Mouse (Mus musculus) thymus, postnatal 36 days (tissue): Measurements from ENCODE around the gene Hepacam.

Source experiments
- DNase-seq, 2 experiments: peaks; one replicate each; pipeline ENCODE4 v3.0.0; 2022; ENCODE audit warnings: mixed read lengths in 2 of 2

Hepacam gene

GRCm38 (mm10) chr9:37384284-37385182 lies 17.4 kb downstream of the Hepacam start:
- DNase-seq, result no peak

- DNase-seq, result no peak
These were observed 23.7 kb downstream of the Hepacam start for GRCm38 (mm10) chr9:37390891-37391290.

GRCm38 (mm10) chr9:37392071-37392470 lies 24.9 kb downstream of the Hepacam start:
- DNase-seq, result no peak

GRCm38 (mm10) chr9:37393482-37394131 lies 26.5 kb downstream of the Hepacam start:
- DNase-seq, result no peak

GRCm38 (mm10) chr9:37400585-37400984 lies 33.4 kb downstream of the Hepacam start:
- DNase-seq, result no peak

- no peak for DNase-seq
These were observed 34.7 kb downstream of the Hepacam start, which contains the start of gene Robo4 for GRCm38 (mm10) chr9:37401802-37402201. Robo4 (plus strand) TSS chr9:37401897.

- DNase-seq, result no peak
These were observed 35.4 kb downstream of the Hepacam start for GRCm38 (mm10) chr9:37402501-37402900.

- no peak for DNase-seq
These were observed 35.9 kb downstream of the Hepacam start for GRCm38 (mm10) chr9:37403011-37403410.

GRCm38 (mm10) chr9:37406372-37406771 lies 39.2 kb downstream of the Hepacam start:
- DNase-seq, result no peak

GRCm38 (mm10) chr9:37407850-37408502 lies 40.8 kb downstream of the Hepacam start:
- DNase-seq, result no peak

GRCm38 (mm10) chr9:37409698-37410445 lies 42.7 kb downstream of the Hepacam start:
- no peak for DNase-seq

- DNase-seq, result no peak
These were observed 45.8 kb downstream of the Hepacam start for GRCm38 (mm10) chr9:37412989-37413388.

GRCm38 (mm10) chr9:37414666-37415065 lies 47.5 kb downstream of the Hepacam start:
- no peak for DNase-seq

- no peak for DNase-seq
These were observed 51.6 kb downstream of the Hepacam start for GRCm38 (mm10) chr9:37418791-37419190.

- peak; percentile 81 to 86 for DNase-seq
These were observed 53.5 kb downstream of the Hepacam start for GRCm38 (mm10) chr9:37420676-37421075.

GRCm38 (mm10) chr9:37421239-37421638 lies 54.1 kb downstream of the Hepacam start:
- peak; percentile 49 to 65 for DNase-seq

GRCm38 (mm10) chr9:37429326-37429725 lies 62.2 kb downstream of the Hepacam start:
- no peak for DNase-seq

GRCm38 (mm10) chr9:37430582-37430981 lies 63.4 kb downstream of the Hepacam start:
- DNase-seq, result peak; percentile 72 to 75

- DNase-seq, result no peak
These were observed 65.0 kb downstream of the Hepacam start for GRCm38 (mm10) chr9:37432026-37432666.

GRCm38 (mm10) chr9:37432720-37433421 lies 65.7 kb downstream of the Hepacam start, which contains the start of gene Robo3:
Robo3 (minus strand) TSS chr9:37433246.
- no peak for DNase-seq

GRCm38 (mm10) chr9:37433823-37434560 lies 66.8 kb downstream of the Hepacam start:
- DNase-seq, result no peak
